ENCODE assay signal across 23 mouse cellular contexts in genomic region chr1:131228659-131229058, GRCm38 (mm10). TPM values are rescaled to one million over a fixed set of nuclear protein-coding genes. Genes with fewer than 3 reads are reported as not detected.
DNase-seq lines count a peak whose midpoint lies in the region; ATAC-seq and TF ChIP-seq lines count a peak whose summit lies in the region.
"Had no signal": no experiment of that assay in that cellular context is flagged by ENCODE, and none has a peak within 500 bp of the region (broad histone marks: within the 10 kb centered on the region; RNA-seq: fewer than 3 reads in every experiment).

No protein-coding gene starts in this region.

- 0 out of 2 replicates have a peak, but pooled peaks cover 4% of the 10 kb centered on the region for H3K36me3 ChIP-seq in heart, embryonic 12.5 days
- no peaks in the 10 kb centered on the region for H3K36me3 ChIP-seq in heart, adult 2 months (ENCODE audit: control insufficient read depth, insufficient read depth, low read length)
- no peaks in the 10 kb centered on the region for H3K36me3 ChIP-seq in heart, embryonic 15.5 days
- no peaks in the 10 kb centered on the region for H3K36me3 ChIP-seq in midbrain, embryonic 11.5 days (ENCODE audit: control insufficient read depth, insufficient read depth, low read length)
- H3K36me3 ChIP-seq in midbrain, embryonic 10.5 days, result no peaks in the 10 kb centered on the region
- H3K36me3 ChIP-seq: forebrain, embryonic 10.5 days had no signal

- WGBS in heart, embryonic 12.5 days, result 40% methylated on average over 5 of the region's 5 CpGs
- 51% methylated on average over 5 of the region's 5 CpGs for WGBS in heart, adult 2 months
- WGBS in heart, embryonic 15.5 days, result 35% methylated on average over 5 of the region's 5 CpGs
- WGBS in midbrain, embryonic 11.5 days, result 85% methylated on average over 5 of the region's 5 CpGs
- 94% methylated on average over 5 of the region's 5 CpGs for WGBS in midbrain, embryonic 10.5 days

- H3K79me2 ChIP-seq in heart, adult 2 months (replicated peaks; ENCODE audit: control insufficient read depth, insufficient read depth, low read length), result no peaks in the 10 kb centered on the region

- H3K9ac ChIP-seq in heart, embryonic 12.5 days, result peak overlapping the region; percentile 11; the same call in 1 of the 2 replicates
- H3K9ac ChIP-seq in heart, adult 2 months (ENCODE audit: low read depth, low read length), result no peak overlapping the region
- H3K9ac ChIP-seq in heart, embryonic 15.5 days, result no peak overlapping the region
- H3K9ac ChIP-seq in midbrain, embryonic 11.5 days (ENCODE audit: low read length), result no peak overlapping the region
- H3K9ac ChIP-seq: forebrain, embryonic 13.5 days; hindbrain, embryonic 14.5 days had no signal

- H3K27me3 ChIP-seq in heart, embryonic 12.5 days (replicated peaks), result no peaks in the 10 kb centered on the region
- no peaks in the 10 kb centered on the region for H3K27me3 ChIP-seq in heart, adult 2 months (ENCODE audit: control insufficient read depth, insufficient read depth, low read length)
- no peaks in the 10 kb centered on the region for H3K27me3 ChIP-seq in heart, embryonic 15.5 days
- no peaks in the 10 kb centered on the region for H3K27me3 ChIP-seq in midbrain, embryonic 11.5 days (ENCODE audit: control insufficient read depth, insufficient read depth, low read length)
- peaks cover 7% of the 10 kb centered on the region; the same call in 1 of the 2 replicates for H3K27me3 ChIP-seq in midbrain, embryonic 10.5 days (ENCODE audit: low read depth, poor library complexity, severe bottlenecking)
- H3K27me3 ChIP-seq: forebrain, embryonic 13.5 days had no signal

- DNase-seq in frontal cortex, postnatal 25 days (ENCODE audit: low spot score in 2 of 2), result no peak
- no peak for DNase-seq in heart, adult 2 months
- DNase-seq in heart, adult 11 months, result no peak
- DNase-seq in midbrain, embryonic 11.5 days (ENCODE audit: low spot score, missing footprints), result peak; percentile 76
- DNase-seq in midbrain, embryonic 10.5 days (ENCODE audit: low spot score), result no peak
- DNase-seq: adrenal gland, postnatal 10 days; adrenal gland, postnatal 36 days; cerebellum, adult 9-10 months; cerebellum, postnatal 14 days; gastrocnemius, postnatal 25 days; kidney, adult 18-20 months; kidney, adult 9 months had no signal

- H3K4me3 ChIP-seq in heart, embryonic 12.5 days, result peak overlapping the region; percentile 13; the same call in 1 of the 2 replicates
- no peak overlapping the region for H3K4me3 ChIP-seq in heart, adult 2 months
- H3K4me3 ChIP-seq in heart, embryonic 15.5 days, result no peak overlapping the region
- H3K4me3 ChIP-seq in midbrain, embryonic 11.5 days (ENCODE audit: low read depth, low read length), result no peak overlapping the region
- H3K4me3 ChIP-seq in midbrain, embryonic 10.5 days, result no peak overlapping the region
- H3K4me3 ChIP-seq: forebrain, embryonic 10.5 days; forebrain, embryonic 13.5 days had no signal

- peak overlapping the region; percentile 57 for H3K4me2 ChIP-seq in heart, embryonic 12.5 days
- H3K4me2 ChIP-seq in heart, embryonic 15.5 days, result peak overlapping the region; percentile 33
- no peak overlapping the region for H3K4me2 ChIP-seq in midbrain, embryonic 11.5 days
- H3K4me2 ChIP-seq: forebrain, embryonic 13.5 days; hindbrain, embryonic 14.5 days had no signal

- TF ChIP-seq CTCF in heart, adult 2 months (IDR thresholded peaks at IDR 0.05), result no peak

- no peaks in the 10 kb centered on the region for H3K9me3 ChIP-seq in heart, embryonic 12.5 days (replicated peaks)
- no peaks in the 10 kb centered on the region for H3K9me3 ChIP-seq in heart, embryonic 15.5 days (replicated peaks)
- no peaks in the 10 kb centered on the region for H3K9me3 ChIP-seq in midbrain, embryonic 11.5 days (ENCODE audit: control insufficient read depth, low read length)
- no peaks in the 10 kb centered on the region for H3K9me3 ChIP-seq in midbrain, embryonic 10.5 days (replicated peaks)
- H3K9me3 ChIP-seq: forebrain, embryonic 10.5 days; forebrain, embryonic 13.5 days had no signal

- ATAC-seq in frontal cortex, adult (ENCODE audit: low TSS enrichment), result 0 out of 2 replicates have a peak, but pooled peaks have one; percentile 15
- no peak for ATAC-seq in heart, embryonic 12.5 days (ENCODE audit: insufficient number of reproducible peaks, low FRiP score)
- ATAC-seq in heart, embryonic 15.5 days (replicated peaks; ENCODE audit: insufficient number of reproducible peaks, insufficient read depth, low FRiP score, low read depth), result no peak
- no peak for ATAC-seq in midbrain, embryonic 11.5 days (ENCODE audit: low FRiP score)
- ATAC-seq: activated CD4-positive, CD25-positive, alpha-beta regulatory T cell, adult 4 months; forebrain, embryonic 13.5 days; forebrain, embryonic 16.5 days; inflammation-experienced regulatory T-cells, adult 6 months; intestine, embryonic 16.5 days had no signal

- H3K27ac ChIP-seq in heart, embryonic 12.5 days (ENCODE audit: poor library complexity, severe bottlenecking), result peak overlapping the region; percentile 77
- H3K27ac ChIP-seq in heart, adult 2 months, result no peak overlapping the region
- peak overlapping the region; percentile 57 for H3K27ac ChIP-seq in heart, embryonic 15.5 days
- H3K27ac ChIP-seq in midbrain, embryonic 11.5 days (ENCODE audit: low read depth, low read length), result no peak overlapping the region
- no peak overlapping the region for H3K27ac ChIP-seq in midbrain, embryonic 10.5 days (replicated peaks)
- H3K27ac ChIP-seq: forebrain, embryonic 10.5 days; forebrain, embryonic 13.5 days; hindbrain, embryonic 14.5 days; hindbrain, postnatal 0 days had no signal

- intact Hi-C loops in heart, adult 2 months (cut with DNase I), result no loop called here

- peaks cover 54% of the 10 kb centered on the region for H3K4me1 ChIP-seq in heart, embryonic 12.5 days (replicated peaks)
- no peaks in the 10 kb centered on the region for H3K4me1 ChIP-seq in heart, adult 2 months (ENCODE audit: control insufficient read depth, insufficient read depth, low read length)
- H3K4me1 ChIP-seq in heart, embryonic 15.5 days (replicated peaks), result peaks cover 45% of the 10 kb centered on the region
- no peaks in the 10 kb centered on the region for H3K4me1 ChIP-seq in midbrain, embryonic 11.5 days (ENCODE audit: control insufficient read depth, insufficient read depth, low read length)
- peaks cover 11% of the 10 kb centered on the region for H3K4me1 ChIP-seq in midbrain, embryonic 10.5 days
- H3K4me1 ChIP-seq: forebrain, embryonic 13.5 days had no signal

- no peak for TF ChIP-seq EP300 in heart, adult 2 months (IDR thresholded peaks at IDR 0.05; ENCODE audit: insufficient read depth, low read depth, low read length)

- no peak for TF ChIP-seq POLR2A in heart, adult 2 months (IDR thresholded peaks at IDR 0.05; ENCODE audit: insufficient read depth, low read depth, low read length)

RNA-seq across cellular contexts. Expression of gene Rassf5, which starts 16.4 kb away (rescaled TPM):
- 27.0 and 27.2 TPM in 2 replicates for polyA plus RNA-seq in heart, embryonic 12.5 days (2016; fragmentation: Nextera tagmentation; extraction: Ambion mirVana)
- 1 to 10 TPM; 1.7 to 2.3 TPM for total RNA-seq in heart, adult 2 months (2021)
- 1.6 and 2.0 TPM in 2 replicates for polyA plus RNA-seq in heart, adult 2 months (2012; rRNA removed)
- 11.0 and 16.0 TPM in 2 replicates for polyA plus RNA-seq in heart, embryonic 15.5 days (2015; fragmentation: Nextera tagmentation; extraction: Ambion mirVana)
- 0.52 and 1.00 TPM in 2 replicates for polyA plus RNA-seq in midbrain, embryonic 11.5 days (2014; fragmentation: Nextera tagmentation; extraction: Ambion mirVana)
- polyA plus RNA-seq in midbrain, embryonic 10.5 days (2016; fragmentation: Nextera tagmentation; extraction: Ambion mirVana), result 0.93 and 1.0 TPM in 2 replicates

RNA-seq across cellular contexts. Expression of gene Ikbke, which starts 50.7 kb away (rescaled TPM):
- polyA plus RNA-seq in heart, embryonic 12.5 days (2016; fragmentation: Nextera tagmentation; extraction: Ambion mirVana), result 2.8 and 3.4 TPM in 2 replicates
- 1 to 10 TPM; 1.5 TPM for total RNA-seq in heart, adult 2 months (2021)
- 3.4 and 4.7 TPM in 2 replicates for polyA plus RNA-seq in heart, adult 2 months (2012; rRNA removed)
- polyA plus RNA-seq in heart, embryonic 15.5 days (2015; fragmentation: Nextera tagmentation; extraction: Ambion mirVana), result 2.4 and 4.8 TPM in 2 replicates
- 0.55 and 0.57 TPM in 2 replicates for polyA plus RNA-seq in midbrain, embryonic 11.5 days (2014; fragmentation: Nextera tagmentation; extraction: Ambion mirVana)
- 0.54 and 1.2 TPM in 2 replicates for polyA plus RNA-seq in midbrain, embryonic 10.5 days (2016; fragmentation: Nextera tagmentation; extraction: Ambion mirVana)

Comparison
In these comparisons a context has a peak if more than half of its experiments do, and no peak if none do; other contexts are left out.
1. H3K27ac ChIP-seq: peak in heart, embryonic 12.5 days (single experiment) and heart, embryonic 15.5 days (single experiment); none in heart, adult 2 months (single experiment), midbrain, embryonic 11.5 days (single experiment) and midbrain, embryonic 10.5 days (single experiment).